Mouse (Mus musculus) kidney, postnatal 0 days (tissue): ENCODE data around the gene Otc. TPM values are rescaled to one million over a fixed set of nuclear protein-coding genes. Genes with fewer than 3 reads are reported as not detected.

Source experiments
- ATAC-seq: fragments of 200-750 bp; cut with Nextera tagmentation; replicated peaks from 2 replicates; pipeline ENCODE4 v1.8.0; 2017; ENCODE audit warnings: low read depth, moderate number of reproducible peaks, moderate TSS enrichment, moderate library complexity; ENCODE audit not compliant: low FRiP score
- DNase-seq: peaks from one replicate; pipeline ENCODE4 v3.0.0-alpha.2; 2016; ENCODE audit warnings: low spot score
- H3K27ac ChIP-seq: fragments of 300-500 bp; sonication (generic); 2 replicates; pipeline ENCODE4 v1.5.1; 2014; ENCODE audit warnings: mild to moderate bottlenecking
- H3K27me3 ChIP-seq: fragments of 300-500 bp; sonication (generic); 2 replicates; pipeline ENCODE4 v1.6.1; 2014; ENCODE audit warnings: low read length, mixed read lengths; ENCODE audit not compliant: insufficient read depth
- H3K36me3 ChIP-seq: fragments of 300-500 bp; sonication (generic); 2 replicates; pipeline ENCODE4 v1.6.1; 2014; ENCODE audit warnings: low read length, mixed read lengths; ENCODE audit not compliant: insufficient read depth
- H3K4me1 ChIP-seq: fragments of 300-500 bp; sonication (generic); replicated peaks from 2 replicates; pipeline ENCODE4 v1.6.1; 2014; ENCODE audit warnings: antibody characterized with exemption, low read length, mixed read lengths; ENCODE audit not compliant: insufficient read depth
- H3K4me2 ChIP-seq: fragments of 300-500 bp; sonication (generic); 2 replicates; pipeline ENCODE4 v1.6.1; 2014; ENCODE audit warnings: mild to moderate bottlenecking, low read length, moderate library complexity, mixed read lengths
- H3K4me3 ChIP-seq: fragments of 300-500 bp; sonication (generic); replicated peaks from 2 replicates; pipeline ENCODE4 v1.5.1; 2014; ENCODE audit warnings: low read depth, low read length
- H3K9ac ChIP-seq: fragments of 300-500 bp; sonication (generic); 2 replicates; pipeline ENCODE4 v1.6.1; 2014; ENCODE audit warnings: low read depth, low read length
- H3K9me3 ChIP-seq: fragments of 300-500 bp; sonication (generic); replicated peaks from 2 replicates; pipeline ENCODE4 v1.6.1; 2016; ENCODE audit warnings: low read length, inconsistent platforms, mixed read lengths
- CTCF ChIP-seq: IDR thresholded peaks from 2 replicates; pipeline ENCODE4 v1.5.1; 2016; ENCODE audit warnings: antibody characterized with exemption, low read depth, mild to moderate bottlenecking, moderate library complexity
- WGBS: fragments of 180-500 bp; shearing (Covaris S2); extraction: QIAGEN DNeasy Blood & Tissue Kit; methylation state at CpG from one replicate; pipeline ENCODE4 v1.1.7; 2014; 5-methylcytosine and 5-hydroxymethylcytosine counted together
- polyA plus RNA-seq: library from polyadenylated mRNA; unstranded; fragments of >200 nt; fragmentation: Nextera tagmentation; extraction: Ambion mirVana; gene quantifications from 2 replicates; pipeline ENCODE4 v1.2.1, GENCODE M21; 2015

Gene Otc
- not detected in 2 replicates for polyA plus RNA-seq

- WGBS: 63% methylated on average over 2 of the region's 2 CpGs
- Histone ChIP-seq H3K27ac (no peak within 1 kb of the TSS), H3K4me1 (no peaks in the 10 kb centered on the region), H3K4me3 (no peak within 1 kb of the TSS), H3K9ac (no peak within 1 kb of the TSS), H3K4me2 (no peak within 1 kb of the TSS), H3K9me3 (no peaks in the 10 kb centered on the region), H3K36me3 (no peaks in the 10 kb centered on the region), H3K27me3 (no peaks in the 10 kb centered on the region)
- DNase-seq (no peak), ATAC-seq (no peak)
- no peak for TF ChIP-seq CTCF
These were observed at the start of gene Otc for GRCm38 (mm10) chrX:10251852-10252504. TSS of gene Otc (plus strand) at chrX:10252305.

- no peak overlapping the region for H3K4me2 ChIP-seq
- H3K4me3 ChIP-seq: no peak overlapping the region
- H3K9ac ChIP-seq: no peak overlapping the region
- TF ChIP-seq CTCF: no peak
- WGBS: 78% methylated on average over 5 of the region's 5 CpGs
- no peaks in the 10 kb centered on the region for H3K27me3 ChIP-seq
- no peak overlapping the region for H3K27ac ChIP-seq
- DNase-seq (no peak), ATAC-seq (no peak)
- no peaks in the 10 kb centered on the region for H3K4me1 ChIP-seq
- H3K36me3 ChIP-seq: 0 out of 2 replicates have a peak, but pooled peaks cover 5% of the 10 kb centered on the region
- no peaks in the 10 kb centered on the region for H3K9me3 ChIP-seq
These were observed 46.2 kb upstream of the Otc start for GRCm38 (mm10) chrX:10205937-10206336.

GRCm38 (mm10) chrX:10215972-10216371, 36.1 kb upstream of the Otc start:
- H3K4me1 ChIP-seq: no peaks in the 10 kb centered on the region
- peak overlapping the region; percentile 40 for H3K4me2 ChIP-seq
- WGBS: 21% methylated on average over 16 of the region's 16 CpGs
- H3K9ac ChIP-seq: peak overlapping the region; percentile 49
- no peaks in the 10 kb centered on the region for H3K27me3 ChIP-seq
- H3K36me3 ChIP-seq: no peaks in the 10 kb centered on the region
- peak overlapping the region; percentile 75 for H3K27ac ChIP-seq
- no peak for TF ChIP-seq CTCF
- no peak for ATAC-seq
- no peaks in the 10 kb centered on the region for H3K9me3 ChIP-seq
- peak overlapping the region; percentile 45 for H3K4me3 ChIP-seq
- peak; percentile 56 for DNase-seq

GRCm38 (mm10) chrX:10216410-10216949, 35.6 kb upstream of the Otc start, which contains the start of gene Rpgr:
TSS of gene Rpgr (minus strand) at chrX:10216920.
- H3K36me3 ChIP-seq: no peaks in the 10 kb centered on the region
- peak within 1 kb of the TSS; percentile 49 for H3K9ac ChIP-seq
- H3K27ac ChIP-seq: peak within 1 kb of the TSS; percentile 75
- no peaks in the 10 kb centered on the region for H3K27me3 ChIP-seq
- peak within 1 kb of the TSS; percentile 40 for H3K4me2 ChIP-seq
- H3K4me3 ChIP-seq: peak within 1 kb of the TSS; percentile 45
- TF ChIP-seq CTCF: peak; percentile 82
- ATAC-seq: peak; percentile 99
- no peaks in the 10 kb centered on the region for H3K9me3 ChIP-seq
- peak; percentile 91 for DNase-seq
- no peaks in the 10 kb centered on the region for H3K4me1 ChIP-seq
- WGBS: 24% methylated on average over 47 of the region's 47 CpGs

- H3K4me1 ChIP-seq: no peaks in the 10 kb centered on the region
- H3K4me3 ChIP-seq: no peak overlapping the region
- ATAC-seq (no peak), DNase-seq (no peak)
- H3K4me2 ChIP-seq: no peak overlapping the region
- no peaks in the 10 kb centered on the region for H3K36me3 ChIP-seq
- H3K9ac ChIP-seq: no peak overlapping the region
- H3K9me3 ChIP-seq: no peaks in the 10 kb centered on the region
- TF ChIP-seq CTCF: no peak
- no peak overlapping the region for H3K27ac ChIP-seq
- H3K27me3 ChIP-seq: no peaks in the 10 kb centered on the region
- WGBS: 68% methylated on average over 6 of the region's 6 CpGs
These were observed 32.8 kb upstream of the Otc start for GRCm38 (mm10) chrX:10219281-10219680.

GRCm38 (mm10) chrX:10233051-10233450, 19.1 kb upstream of the Otc start:
- Histone ChIP-seq H3K9ac (no peak overlapping the region), H3K9me3 (no peaks in the 10 kb centered on the region), H3K4me3 (no peak overlapping the region), H3K36me3 (no peaks in the 10 kb centered on the region), H3K4me1 (no peaks in the 10 kb centered on the region), H3K4me2 (no peak overlapping the region), H3K27me3 (no peaks in the 10 kb centered on the region), H3K27ac (no peak overlapping the region)
- TF ChIP-seq CTCF: peak; percentile 49; the same call in 1 of the 2 replicates
- DNase-seq (peak; percentile 71), ATAC-seq (no peak)
- 60% methylated on average over 2 of the region's 2 CpGs for WGBS
